Mouse (Mus musculus) inflammation-experienced regulatory T-cells, adult 16 weeks (primary cell): Measurements from ENCODE around the gene Cep295nl. TPM values are rescaled to one million over a fixed set of nuclear protein-coding genes. Genes with fewer than 3 reads are reported as not detected.

Experiments used
- polyA plus RNA-seq: library from polyadenylated mRNA; unstranded; fragments of 100-300 nt; shearing (Covaris generic); gene quantifications from one replicate; pipeline ENCODE4 v1.2.1, GENCODE M21; 2017

The Cep295nl gene
- polyA plus RNA-seq = 0.15 TPM

GRCm38 (mm10) chr11:118342400-118342981 lies at the start of gene Cep295nl:
TSS of gene Cep295nl (minus strand) at chr11:118342500.

DNA sequence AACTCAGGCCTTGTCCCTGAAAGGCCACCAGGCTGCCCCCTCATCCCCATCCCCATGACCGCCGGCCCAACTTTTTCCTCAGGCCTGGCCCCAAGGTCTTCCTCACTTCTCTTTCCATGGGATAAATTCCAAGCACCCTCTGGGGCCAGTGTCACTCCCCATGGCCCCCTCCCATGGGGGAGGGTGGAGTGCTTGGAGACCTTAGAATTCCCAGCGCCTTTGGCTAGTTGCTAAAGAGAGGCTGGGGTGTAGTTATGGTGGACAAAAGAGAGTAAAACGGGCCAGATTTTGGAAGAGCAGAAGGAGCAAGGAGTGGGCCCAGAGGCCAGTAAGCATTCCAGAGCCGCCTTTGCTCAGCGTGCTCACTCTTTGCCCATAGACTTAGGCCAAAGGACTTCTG lies 13.3 kb upstream of the Cep295nl start, which contains the start of gene Timp2:
Gene Timp2, minus strand, starts transcription at position 101 of the 400 bp plus-strand sequence.

GRCm38 (mm10) chr11:118289999-118290889 lies 52.1 kb downstream of the Cep295nl start, which contains the start of gene Usp36:
TSS of gene Usp36 (minus strand) at chr11:118290244.

Other genes starting within 250 kb of the Cep295nl start
- gene Dnah17, start 211.9 kb downstream of the Cep295nl start, polyA plus RNA-seq = 0.78 TPM
- gene Cyth1, start 93.9 kb downstream of the Cep295nl start, polyA plus RNA-seq = 323 TPM
- gene Usp36, start 52.3 kb downstream of the Cep295nl start, polyA plus RNA-seq = 33.7 TPM
- gene Timp2, start 13.2 kb upstream of the Cep295nl start, polyA plus RNA-seq = 5.8 TPM
- gene Lgals3bp, start 59.6 kb upstream of the Cep295nl start, polyA plus RNA-seq = 134 TPM
- 61.5 TPM for gene Cant1, start 76.6 kb upstream of the Cep295nl start, polyA plus RNA-seq
- gene C1qtnf1, start 85.7 kb upstream of the Cep295nl start, polyA plus RNA-seq = not detected
- gene Engase, start 134.3 kb upstream of the Cep295nl start, polyA plus RNA-seq = 13.6 TPM